Mouse (Mus musculus) lung, embryonic 16.5 days (tissue): ENCODE results near the gene Mef2b. TPM values are rescaled to one million over a fixed set of nuclear protein-coding genes. Genes with fewer than 3 reads are reported as not detected.

ENCODE experiments used
- ATAC-seq: fragments of 200-750 bp; cut with Nextera tagmentation; 2 replicates; pipeline ENCODE4 v1.8.0; 2017; ENCODE audit warnings: low read depth, mild to moderate bottlenecking, moderate library complexity
- H3K27ac ChIP-seq: fragments of 300-500 bp; sonication (generic); 2 replicates; pipeline ENCODE4 v1.5.1; 2014; ENCODE audit warnings: mild to moderate bottlenecking, control low read depth, low read length
- H3K27me3 ChIP-seq: fragments of 300-500 bp; sonication (generic); 2 replicates; pipeline ENCODE4 v1.6.1; 2014; ENCODE audit warnings: low read depth, low read length, mixed read lengths; ENCODE audit not compliant: control insufficient read depth, insufficient read depth
- H3K36me3 ChIP-seq: fragments of 300-500 bp; sonication (generic); 2 replicates; pipeline ENCODE4 v1.6.1; 2014; ENCODE audit warnings: low read length; ENCODE audit not compliant: control insufficient read depth, insufficient read depth
- H3K4me1 ChIP-seq: fragments of 300-500 bp; sonication (generic); replicated peaks from 2 replicates; pipeline ENCODE4 v1.6.1; 2014; ENCODE audit warnings: low read length, mixed read lengths; ENCODE audit not compliant: control insufficient read depth, insufficient read depth
- H3K4me2 ChIP-seq: fragments of 300-500 bp; sonication (generic); 2 replicates; pipeline ENCODE4 v1.6.1; 2014; ENCODE audit warnings: low read depth, low read length, control low read depth
- H3K4me3 ChIP-seq: fragments of 300-500 bp; sonication (generic); 2 replicates; pipeline ENCODE4 v1.5.1; 2014; ENCODE audit warnings: mild to moderate bottlenecking, low read length, control low read depth
- H3K9ac ChIP-seq: fragments of 300-500 bp; sonication (generic); 2 replicates; pipeline ENCODE4 v1.6.1; 2014; ENCODE audit warnings: low read length, control low read depth
- H3K9me3 ChIP-seq: fragments of 300-500 bp; sonication (generic); 2 replicates; pipeline ENCODE4 v1.6.1; 2016; ENCODE audit warnings: low read length; ENCODE audit not compliant: control insufficient read depth
- WGBS: fragments of 180-500 bp; shearing (Covaris S2); extraction: QIAGEN DNeasy Blood & Tissue Kit; methylation state at CpG from one replicate; pipeline ENCODE4 v1.1.7; 2014; 5-methylcytosine and 5-hydroxymethylcytosine counted together
- polyA plus RNA-seq: library from polyadenylated mRNA; unstranded; fragments of >200 nt; fragmentation: Nextera tagmentation; extraction: Ambion mirVana; gene quantifications from 2 replicates; pipeline ENCODE4 v1.2.1, GENCODE M21; 2015

Mef2b gene
- polyA plus RNA-seq, 1 experiment from 2014 or later, result 0.38 TPM

DNA sequence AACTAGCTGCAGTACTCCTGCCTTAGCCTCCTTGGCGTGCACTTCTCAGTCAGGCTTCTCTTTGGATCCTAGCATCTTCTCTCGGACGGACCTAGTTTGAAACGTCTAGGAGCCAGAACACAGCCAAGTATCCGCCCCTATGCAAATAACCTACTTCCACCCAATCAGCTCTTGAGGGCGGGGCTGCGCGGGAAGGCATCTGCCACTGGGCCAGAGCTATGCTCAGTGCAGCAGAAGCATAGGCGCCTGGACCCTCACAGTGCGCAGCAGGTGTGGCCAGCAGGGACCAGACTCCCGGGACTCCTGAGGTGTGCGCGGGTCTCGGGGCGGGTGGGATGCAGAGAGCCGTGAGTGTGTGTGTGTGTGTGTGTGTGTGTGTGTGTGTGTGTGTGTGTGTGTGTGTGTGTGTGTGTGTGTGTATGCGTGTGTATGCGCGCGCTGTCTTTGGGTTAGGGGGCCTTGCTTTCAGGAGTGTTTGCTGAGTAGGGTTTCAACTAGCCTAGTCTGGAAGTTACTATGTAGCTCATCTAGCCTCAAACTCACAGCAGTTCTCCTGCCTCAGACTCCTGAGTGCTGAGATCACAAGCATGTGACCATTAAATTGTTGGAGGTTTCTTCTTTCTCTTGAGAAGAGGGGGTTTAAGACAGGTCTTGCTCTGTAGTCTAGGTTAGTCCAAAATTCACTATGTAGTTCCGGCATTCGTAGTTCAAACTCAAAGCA, 13.2 kb downstream of the Mef2b start:
- no peaks in the 10 kb centered on the region for H3K36me3 ChIP-seq
- H3K4me1 ChIP-seq, result 0 out of 2 replicates have a peak, but pooled peaks cover 2% of the 10 kb centered on the region
- H3K27ac ChIP-seq, result no peak overlapping the region
- no peak overlapping the region for H3K9ac ChIP-seq
- WGBS, result 15% methylated on average over 20 of the region's 22 CpGs
- no peaks in the 10 kb centered on the region for H3K9me3 ChIP-seq
- no peaks in the 10 kb centered on the region; the same call in 1 of the 2 replicates for H3K27me3 ChIP-seq
- no peak overlapping the region for H3K4me3 ChIP-seq
- H3K4me2 ChIP-seq, result peak overlapping the region; percentile 35; the same call in 1 of the 2 replicates
- peak; percentile 97 for ATAC-seq

DNA sequence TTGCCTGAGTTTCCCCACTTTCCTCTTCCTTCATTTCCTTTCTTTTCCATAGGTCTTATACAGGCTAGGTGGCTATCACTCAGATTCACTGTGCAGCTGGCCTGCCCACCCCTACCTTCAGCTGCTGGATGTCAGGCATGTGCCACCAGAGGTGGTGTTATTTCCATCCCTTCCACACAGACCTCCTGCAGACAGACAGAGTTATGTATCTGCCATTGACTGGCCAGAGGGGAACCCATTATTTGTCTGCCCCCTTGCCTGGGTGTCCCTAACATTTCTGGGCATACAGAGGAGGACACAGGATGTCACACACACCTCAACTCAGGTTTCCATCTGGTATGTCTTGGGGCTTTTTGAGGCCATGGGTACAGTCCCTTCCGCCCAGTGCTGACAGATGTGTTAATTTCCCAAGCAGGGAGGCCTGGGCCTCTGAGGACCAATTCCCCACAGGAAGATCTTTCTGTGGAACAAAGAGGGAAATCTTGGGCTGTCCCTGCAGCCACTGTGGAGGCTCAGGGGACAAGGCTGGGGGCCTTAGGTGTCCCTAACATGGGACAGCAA, 17.8 kb downstream of the Mef2b start:
- ATAC-seq, result no peak
- 100% methylated on average over 1 of the region's 1 CpGs for WGBS

DNA sequence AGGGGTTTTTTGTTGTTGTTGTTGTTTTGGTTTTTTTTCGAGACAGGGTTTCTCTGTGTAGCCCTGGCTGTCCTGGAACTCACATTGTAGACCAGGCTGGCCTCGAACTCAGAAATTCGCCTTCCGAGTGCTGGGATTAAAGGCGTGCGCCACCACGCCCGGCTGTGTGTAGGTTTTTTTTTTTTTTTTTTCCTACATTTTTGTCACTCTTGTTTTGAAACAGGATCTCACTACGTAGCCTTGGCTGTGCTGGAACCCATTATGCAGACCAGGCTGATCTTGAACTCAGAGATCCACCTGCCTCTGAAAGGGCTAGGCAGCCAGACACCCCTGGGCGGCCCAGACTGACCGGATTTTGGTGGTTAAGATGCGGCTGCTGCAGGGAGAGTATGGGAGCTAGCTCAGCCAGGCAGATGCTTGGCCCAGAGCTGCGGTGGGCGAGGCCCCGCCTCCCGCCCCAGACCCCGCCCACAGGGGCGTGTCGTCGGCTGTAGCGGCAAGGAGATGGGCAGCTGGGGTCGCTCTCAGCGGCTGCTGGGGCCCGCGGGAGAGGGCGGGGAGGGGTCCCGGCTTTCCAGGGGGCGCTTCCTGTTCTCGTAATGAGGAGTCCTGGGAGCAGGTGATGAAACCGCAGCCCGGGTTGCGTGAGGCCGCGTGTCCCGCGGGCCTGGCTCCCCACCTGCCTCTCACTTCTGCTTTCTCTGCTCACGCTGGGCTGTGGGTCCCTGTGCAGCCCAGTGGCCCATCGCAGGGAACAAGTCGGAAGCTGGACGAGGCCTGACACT, 18.8 kb downstream of the Mef2b start:
- Histone ChIP-seq H3K4me3 (peak overlapping the region; percentile 59), H3K27ac (no peak overlapping the region), H3K4me1 (peaks cover 6% of the 10 kb centered on the region; the same call in 1 of the 2 replicates), H3K9ac (peak overlapping the region; percentile 56; the same call in 1 of the 2 replicates), H3K36me3 (no peaks in the 10 kb centered on the region), H3K9me3 (no peaks in the 10 kb centered on the region), H3K27me3 (no peaks in the 10 kb centered on the region; the same call in 1 of the 2 replicates), H3K4me2 (peak overlapping the region; percentile 86)
- 10% methylated on average over 35 of the region's 40 CpGs for WGBS
- peak; percentile 93 for ATAC-seq

More for the DNA sequence above, 17.8 kb downstream of the Mef2b start:
- Histone ChIP-seq H3K9me3 (no peaks in the 10 kb centered on the region), H3K27me3 (no peaks in the 10 kb centered on the region; the same call in 1 of the 2 replicates), H3K4me2 (no peak overlapping the region), H3K4me3 (no peak overlapping the region), H3K9ac (no peak overlapping the region), H3K36me3 (no peaks in the 10 kb centered on the region), H3K4me1 (peaks cover 8% of the 10 kb centered on the region; the same call in 1 of the 2 replicates), H3K27ac (no peak overlapping the region)

DNA sequence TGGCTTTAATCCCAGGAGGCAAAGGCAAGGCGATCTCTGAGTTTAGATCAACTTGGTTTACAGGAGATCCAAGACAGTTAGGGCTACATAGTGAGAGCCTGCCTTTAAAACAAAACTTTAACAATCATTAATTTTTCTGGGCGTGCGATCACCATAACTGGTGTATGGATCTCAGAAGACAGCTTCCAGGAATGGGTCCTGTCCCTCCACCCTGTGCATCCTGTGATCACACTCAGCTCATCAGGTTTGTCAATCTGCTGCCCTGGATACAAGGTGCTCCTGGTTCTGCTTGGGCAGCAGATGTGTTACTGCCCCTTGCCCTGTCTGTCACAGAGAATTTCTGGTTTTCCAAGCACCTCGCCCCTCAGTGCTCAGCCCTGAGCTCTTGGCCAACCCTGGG, 19.7 kb downstream of the Mef2b start:
- peaks cover 3% of the 10 kb centered on the region for H3K27me3 ChIP-seq
- H3K9ac ChIP-seq, result no peak overlapping the region
- H3K4me2 ChIP-seq, result no peak overlapping the region
- H3K4me1 ChIP-seq, result peaks cover 6% of the 10 kb centered on the region; the same call in 1 of the 2 replicates
- ATAC-seq, result no peak
- 79% methylated on average over 4 of the region's 4 CpGs for WGBS
- no peaks in the 10 kb centered on the region for H3K9me3 ChIP-seq
- H3K4me3 ChIP-seq, result no peak overlapping the region
- H3K36me3 ChIP-seq, result no peaks in the 10 kb centered on the region
- no peak overlapping the region for H3K27ac ChIP-seq

DNA sequence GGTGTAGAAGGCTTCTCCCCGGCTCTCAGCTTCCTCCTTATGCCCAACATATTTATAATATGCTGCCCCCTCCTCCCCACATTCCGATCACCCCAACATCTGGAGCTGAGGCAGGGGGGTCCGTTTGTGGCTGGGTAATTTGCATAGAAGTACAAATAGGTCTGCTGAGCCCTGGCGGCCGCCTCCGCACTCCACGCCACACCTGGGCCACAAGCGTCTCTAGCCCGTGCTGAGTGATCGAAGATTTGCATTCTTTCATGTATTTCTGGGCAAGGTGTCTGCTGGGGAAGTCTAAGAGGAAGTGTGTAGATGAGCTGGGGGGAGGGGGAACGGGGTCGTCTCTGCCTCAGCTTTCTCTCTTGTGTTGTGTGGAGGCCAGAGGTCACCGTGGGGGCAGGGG, 20.5 kb downstream of the Mef2b start:
- 52% methylated on average over 13 of the region's 13 CpGs for WGBS
- no peaks in the 10 kb centered on the region for H3K9me3 ChIP-seq
- no peaks in the 10 kb centered on the region for H3K36me3 ChIP-seq
- H3K27me3 ChIP-seq, result peaks cover 3% of the 10 kb centered on the region
- ATAC-seq, result no peak
- no peak overlapping the region for H3K27ac ChIP-seq
- H3K4me3 ChIP-seq, result no peak overlapping the region
- H3K4me2 ChIP-seq, result no peak overlapping the region
- H3K9ac ChIP-seq, result no peak overlapping the region
- peaks cover 6% of the 10 kb centered on the region; the same call in 1 of the 2 replicates for H3K4me1 ChIP-seq

DNA sequence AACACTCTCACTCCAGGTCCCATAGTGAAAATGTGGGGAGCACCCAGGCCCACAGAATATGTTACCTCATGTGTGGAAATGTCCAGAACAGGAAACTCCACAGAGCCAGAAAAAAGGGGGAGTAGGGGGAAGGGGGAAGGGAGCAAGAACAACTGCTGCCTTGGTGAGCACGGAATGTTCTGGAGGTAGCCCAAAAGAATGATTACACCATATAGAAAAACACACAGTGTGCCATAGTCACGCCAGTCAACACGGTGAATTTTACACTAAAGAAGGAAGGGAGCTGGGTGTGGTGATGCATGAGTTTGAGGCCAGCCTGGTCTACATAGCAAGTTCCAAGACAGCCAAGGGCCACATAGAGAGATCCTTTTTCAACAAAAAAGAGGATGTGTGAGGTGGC, 23.8 kb downstream of the Mef2b start:
- Histone ChIP-seq H3K4me3 (no peak overlapping the region), H3K36me3 (no peaks in the 10 kb centered on the region), H3K27ac (no peak overlapping the region), H3K9me3 (no peaks in the 10 kb centered on the region), H3K9ac (no peak overlapping the region), H3K4me2 (no peak overlapping the region), H3K27me3 (peaks cover 5% of the 10 kb centered on the region), H3K4me1 (peaks cover 4% of the 10 kb centered on the region; the same call in 1 of the 2 replicates)
- WGBS, result 80% methylated on average over 3 of the region's 3 CpGs
- no peak for ATAC-seq

DNA sequence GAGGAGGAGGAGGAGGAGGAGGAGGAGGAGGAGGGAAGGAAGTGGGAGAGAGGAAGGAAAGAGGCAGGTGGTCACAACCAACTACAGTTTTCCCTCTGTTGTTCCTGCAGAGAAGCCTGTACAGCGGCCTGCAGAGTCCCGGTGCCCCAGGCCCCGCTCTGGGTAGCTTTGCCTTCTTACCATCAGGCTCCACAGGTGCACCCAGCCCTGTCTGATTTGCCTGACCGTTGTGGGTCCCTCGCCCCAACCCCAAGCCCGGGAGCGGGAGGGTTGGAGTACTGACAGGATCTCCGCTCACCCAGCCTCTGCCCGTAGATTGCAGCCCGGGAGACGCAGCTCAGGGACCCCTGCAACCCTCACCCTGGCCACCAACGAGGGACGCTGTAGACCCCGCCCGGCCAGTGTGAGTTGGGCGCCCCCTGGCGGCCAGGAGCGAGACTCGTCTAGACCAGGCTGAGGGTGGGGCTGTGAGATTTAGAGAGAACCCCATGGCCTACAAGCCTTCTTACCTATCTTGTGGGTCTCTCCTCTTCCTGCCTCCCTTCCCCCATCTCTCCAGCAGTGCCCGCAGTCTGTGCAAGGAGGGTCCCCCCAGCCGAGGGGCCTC, 27.1 kb downstream of the Mef2b start:
- Histone ChIP-seq H3K4me3 (no peak overlapping the region; the same call in 1 of the 2 replicates), H3K4me2 (peak overlapping the region; percentile 51), H3K27ac (no peak overlapping the region), H3K27me3 (peaks cover 5% of the 10 kb centered on the region), H3K36me3 (no peaks in the 10 kb centered on the region), H3K4me1 (no peaks in the 10 kb centered on the region), H3K9me3 (no peaks in the 10 kb centered on the region), H3K9ac (peak overlapping the region; percentile 34; the same call in 1 of the 2 replicates)
- 2% methylated on average over 21 of the region's 21 CpGs for WGBS
- ATAC-seq, result peak; percentile 84

DNA sequence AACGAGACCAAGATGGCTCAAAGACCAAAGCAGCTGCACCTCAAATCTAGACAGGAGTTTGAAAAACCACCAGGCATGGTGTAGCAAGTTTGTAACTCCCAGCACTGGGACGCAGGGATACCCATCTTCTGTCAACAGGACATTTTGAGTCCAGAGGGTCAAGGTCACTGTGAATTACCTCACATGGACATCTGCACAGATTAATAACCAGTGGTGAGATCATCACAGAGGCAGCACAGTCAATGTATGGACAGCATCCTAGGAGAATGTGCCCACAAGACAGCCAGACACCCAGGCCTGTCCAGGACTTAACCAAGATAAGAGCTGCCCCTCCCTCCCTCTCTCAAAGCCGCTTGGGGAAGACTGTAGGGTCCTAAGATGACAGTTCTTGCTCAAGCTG, 30.6 kb downstream of the Mef2b start:
- H3K4me1 ChIP-seq, result peaks cover 17% of the 10 kb centered on the region; the same call in 1 of the 2 replicates
- H3K27me3 ChIP-seq, result peaks cover 2% of the 10 kb centered on the region; the same call in 1 of the 2 replicates
- ATAC-seq, result no peak
- no peak overlapping the region for H3K4me2 ChIP-seq
- H3K9me3 ChIP-seq, result no peaks in the 10 kb centered on the region
- H3K4me3 ChIP-seq, result no peak overlapping the region
- no peak overlapping the region for H3K9ac ChIP-seq
- H3K27ac ChIP-seq, result no peak overlapping the region
- no peaks in the 10 kb centered on the region for H3K36me3 ChIP-seq
- WGBS, result 68% methylated on average over 3 of the region's 3 CpGs
